Mouse (Mus musculus): ENCODE data around the gene Igsf9.

DNA sequence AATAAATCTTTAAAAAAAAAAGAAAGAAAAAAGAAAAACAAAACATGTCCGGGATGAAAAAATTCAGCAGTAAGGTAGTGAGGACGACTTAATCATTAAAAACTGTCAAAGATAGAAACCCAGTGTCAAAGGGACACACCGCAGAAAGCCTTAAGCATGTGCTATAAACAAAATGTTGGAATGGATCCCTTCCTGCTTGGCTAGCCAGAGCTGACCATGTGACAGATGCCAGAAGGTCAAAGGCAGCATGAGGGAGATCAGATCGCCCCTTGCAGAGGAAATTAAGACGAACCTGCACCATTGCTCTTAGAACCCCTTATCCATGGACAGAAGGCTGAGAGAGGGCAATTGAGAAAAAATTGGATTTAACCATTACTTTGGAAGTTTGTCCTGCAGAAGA lies 12.2 kb upstream of the Igsf9 start:
- no peak for TF ChIP-seq CTCF (IDR thresholded peaks at IDR 0.05; ENCODE audit: extremely low read depth, insufficient read depth, insufficient read length, insufficient replicate concordance)
- no peak for TF ChIP-seq POLR2A (IDR thresholded peaks at IDR 0.05; ENCODE audit: low read depth, low read length)
